Mouse (Mus musculus) neural tube, embryonic 13.5 days (tissue): Measurements from ENCODE around the gene Galnt9. TPM values are rescaled to one million over a fixed set of nuclear protein-coding genes. Genes with fewer than 3 reads are reported as not detected.

Experiments
- ATAC-seq: fragments of 200-750 bp; cut with Nextera tagmentation; 2 replicates; pipeline ENCODE4 v1.8.0; 2017; ENCODE audit warnings: low read depth, mild to moderate bottlenecking, moderate TSS enrichment, moderate library complexity
- H3K27ac ChIP-seq: fragments of 300-500 bp; sonication (generic); replicated peaks from 2 replicates; pipeline ENCODE4 v1.5.1; 2015; ENCODE audit warnings: moderate library complexity, mild to moderate bottlenecking, inconsistent platforms
- H3K27me3 ChIP-seq: fragments of 300-500 bp; sonication (generic); 2 replicates; pipeline ENCODE4 v1.6.1; 2015; ENCODE audit warnings: mild to moderate bottlenecking, inconsistent platforms
- H3K36me3 ChIP-seq: fragments of 300-500 bp; sonication (generic); 2 replicates; pipeline ENCODE4 v1.6.1; 2015; ENCODE audit warnings: mild to moderate bottlenecking, inconsistent platforms
- H3K4me1 ChIP-seq: fragments of 300-500 bp; sonication (generic); replicated peaks from 2 replicates; pipeline ENCODE4 v1.6.1; 2015; ENCODE audit warnings: inconsistent platforms
- H3K4me2 ChIP-seq: fragments of 300-500 bp; sonication (generic); 2 replicates; pipeline ENCODE4 v1.6.1; 2015; ENCODE audit warnings: inconsistent platforms, mild to moderate bottlenecking, moderate library complexity
- H3K4me3 ChIP-seq: fragments of 300-500 bp; sonication (generic); 2 replicates; pipeline ENCODE4 v1.5.1; 2015; ENCODE audit warnings: mild to moderate bottlenecking, inconsistent platforms
- H3K9ac ChIP-seq: fragments of 300-500 bp; sonication (generic); 2 replicates; pipeline ENCODE4 v1.6.1; 2015; ENCODE audit warnings: moderate library complexity, mild to moderate bottlenecking, inconsistent platforms
- H3K9me3 ChIP-seq: fragments of 300-500 bp; sonication (generic); 2 replicates; pipeline ENCODE4 v1.6.1; 2016; ENCODE audit warnings: inconsistent platforms
- WGBS: fragments of 180-500 bp; shearing (Covaris S2); methylation state at CpG from one replicate; pipeline ENCODE4 v1.1.7; 2015; 5-methylcytosine and 5-hydroxymethylcytosine counted together
- polyA plus RNA-seq: library from polyadenylated mRNA; unstranded; fragments of >200 nt; fragmentation: Nextera tagmentation; extraction: Ambion mirVana; gene quantifications from 2 replicates; pipeline ENCODE4 v1.2.1, GENCODE M21; 2015

Galnt9 gene
- polyA plus RNA-seq: 15.9 and 17.8 TPM in 2 replicates

DNA sequence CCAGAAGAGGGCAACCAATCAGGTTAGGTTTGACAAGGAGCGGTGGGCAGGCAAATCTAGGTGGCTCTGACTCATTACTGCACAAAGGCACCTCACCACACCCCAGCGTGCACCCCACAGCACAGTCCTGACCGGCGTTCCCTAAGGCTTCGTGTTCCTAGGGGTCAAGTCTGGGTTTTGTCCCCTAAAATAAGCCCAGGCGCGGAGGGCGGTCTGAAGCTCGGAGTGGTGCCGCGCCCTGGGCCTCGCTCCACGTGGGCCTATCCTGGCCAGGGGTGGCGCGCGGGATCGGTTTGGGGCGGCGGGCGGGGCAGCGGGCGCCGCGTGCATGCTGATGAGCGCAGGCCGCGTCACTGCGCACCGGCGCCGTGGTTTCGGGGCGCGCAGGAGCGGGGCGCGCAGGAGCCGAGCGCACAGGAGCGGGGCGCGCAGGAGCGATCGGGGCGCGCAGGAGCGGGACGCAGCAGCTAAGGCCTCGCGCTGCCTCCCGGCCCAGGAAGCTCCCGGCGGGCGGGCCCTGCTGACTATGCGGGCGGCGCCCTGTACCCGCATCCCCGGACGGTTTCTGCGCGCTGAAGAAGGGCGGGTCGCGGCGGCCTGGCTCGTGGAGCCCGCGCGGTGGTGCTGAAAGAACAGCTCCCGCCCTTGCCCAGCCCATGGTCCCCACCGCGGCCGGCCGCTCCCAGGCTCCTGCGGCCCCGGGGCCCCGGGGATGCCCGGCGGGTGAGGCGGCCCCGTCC lies at the start of gene Galnt9:
Galnt9 (plus strand) TSS at position 405 of the 740 bp plus-strand sequence.
- Histone ChIP-seq H3K9me3 (no peaks in the 10 kb centered on the region), H3K4me2 (peak within 1 kb of the TSS; percentile 70), H3K27ac (peak within 1 kb of the TSS; percentile 62), H3K9ac (peak within 1 kb of the TSS; percentile 77), H3K36me3 (no peaks in the 10 kb centered on the region), H3K27me3 (peaks cover 63% of the 10 kb centered on the region), H3K4me1 (peaks cover 47% of the 10 kb centered on the region), H3K4me3 (peak within 1 kb of the TSS; percentile 56)
- WGBS: under 1% methylated on average over 82 of the region's 82 CpGs
- peak; percentile 83 for ATAC-seq

DNA sequence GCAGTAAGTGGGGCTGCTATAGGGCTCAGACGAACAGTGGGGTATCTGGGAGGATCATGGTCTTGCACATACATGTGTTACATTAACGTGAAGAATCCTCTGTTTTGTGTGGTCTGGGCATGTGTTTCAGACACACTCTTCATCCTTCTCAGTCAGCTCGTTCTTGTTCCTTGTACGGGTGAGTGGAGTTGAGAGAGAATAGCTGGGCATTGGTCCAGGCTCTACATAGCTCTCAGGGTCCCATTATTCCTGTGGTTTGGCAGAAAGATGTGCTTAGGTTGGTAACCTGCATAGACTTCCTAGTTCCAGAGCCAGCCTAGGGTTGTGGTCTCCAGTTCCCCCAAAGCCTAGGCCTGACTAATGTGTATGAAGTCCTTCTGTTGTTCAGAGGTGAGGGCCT lies 49.8 kb upstream of the Galnt9 start:
- peak; percentile 25; the same call in 1 of the 2 replicates for ATAC-seq
- Histone ChIP-seq H3K27ac (peak overlapping the region; percentile 46), H3K9me3 (no peaks in the 10 kb centered on the region), H3K4me1 (peaks cover 34% of the 10 kb centered on the region), H3K36me3 (no peaks in the 10 kb centered on the region), H3K9ac (peak overlapping the region; percentile 60), H3K27me3 (no peaks in the 10 kb centered on the region; the same call in 1 of the 2 replicates), H3K4me3 (no peak overlapping the region), H3K4me2 (peak overlapping the region; percentile 28; the same call in 1 of the 2 replicates)
- WGBS: 49% methylated on average over 4 of the region's 4 CpGs

DNA sequence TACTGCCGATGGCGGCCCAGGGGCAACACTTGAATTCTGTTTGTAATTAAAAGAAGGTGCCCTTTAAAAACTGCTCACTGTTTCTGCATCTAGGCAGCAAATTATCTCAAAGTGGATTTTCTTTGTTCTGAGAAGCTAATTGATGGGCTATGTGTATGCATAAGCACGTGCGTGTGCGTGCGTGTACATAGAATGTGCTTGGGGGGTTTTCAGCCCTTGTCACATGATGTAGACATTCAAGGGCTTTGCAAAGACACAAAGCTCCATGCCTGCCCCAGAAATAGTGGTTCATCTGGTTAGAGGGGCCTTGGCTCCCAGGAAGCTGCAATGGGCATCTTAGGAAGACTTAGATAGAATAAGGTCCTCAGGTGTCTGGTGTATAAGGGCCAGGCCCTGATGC lies 49.1 kb upstream of the Galnt9 start:
- Histone ChIP-seq H3K9ac (peak overlapping the region; percentile 60; the same call in 1 of the 2 replicates), H3K4me1 (peaks cover 34% of the 10 kb centered on the region), H3K4me3 (no peak overlapping the region), H3K27ac (peak overlapping the region; percentile 46), H3K9me3 (no peaks in the 10 kb centered on the region), H3K36me3 (no peaks in the 10 kb centered on the region), H3K27me3 (no peaks in the 10 kb centered on the region; the same call in 1 of the 2 replicates), H3K4me2 (no peak overlapping the region)
- no peak for ATAC-seq
- 76% methylated on average over 6 of the region's 6 CpGs for WGBS

DNA sequence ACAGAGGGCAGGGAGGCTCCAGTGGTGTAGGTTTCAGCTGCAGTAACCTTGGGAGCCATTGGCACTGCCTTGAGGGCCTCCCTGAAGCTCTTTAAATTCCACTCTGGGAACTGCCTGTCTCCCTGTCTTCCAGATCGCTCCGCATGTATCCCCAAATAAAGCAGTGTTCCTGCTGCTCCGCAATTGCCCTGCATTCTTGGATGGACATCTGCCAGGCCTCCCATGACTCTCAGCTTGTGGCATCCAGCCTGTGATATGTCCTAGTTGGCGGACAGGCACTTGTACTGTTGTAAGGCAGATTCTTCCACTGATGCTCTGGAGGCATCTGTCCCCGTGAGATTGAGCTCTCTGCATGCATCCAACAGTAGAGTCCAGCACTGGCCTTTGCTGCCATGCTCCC lies 46.6 kb upstream of the Galnt9 start:
- no peak for ATAC-seq
- Histone ChIP-seq H3K36me3 (no peaks in the 10 kb centered on the region), H3K9ac (no peak overlapping the region), H3K27me3 (no peaks in the 10 kb centered on the region; the same call in 1 of the 2 replicates), H3K27ac (no peak overlapping the region), H3K4me2 (no peak overlapping the region), H3K4me1 (peaks cover 34% of the 10 kb centered on the region), H3K9me3 (no peaks in the 10 kb centered on the region), H3K4me3 (no peak overlapping the region)
- WGBS: 69% methylated on average over 5 of the region's 5 CpGs

DNA sequence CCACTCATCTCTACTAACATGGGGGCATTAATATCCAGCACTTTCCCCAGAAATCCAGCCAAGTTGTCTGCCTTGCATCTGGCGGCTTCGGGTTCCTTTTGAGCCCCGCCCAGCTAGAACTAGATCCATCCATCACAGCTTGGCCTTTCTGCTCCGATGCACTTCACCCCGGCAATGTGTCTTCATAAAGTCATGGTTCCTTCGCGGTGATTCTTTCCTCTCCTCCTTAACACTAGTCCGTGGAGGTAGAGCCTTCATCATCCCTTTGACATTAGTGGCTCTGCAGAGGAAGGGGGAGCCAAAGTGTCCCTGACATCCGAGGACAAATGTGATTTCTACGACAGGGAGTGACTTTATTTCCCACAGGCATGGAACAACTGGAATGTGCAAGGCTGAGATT lies 46.1 kb upstream of the Galnt9 start:
- no peak overlapping the region for H3K4me3 ChIP-seq
- H3K9ac ChIP-seq: no peak overlapping the region
- no peaks in the 10 kb centered on the region for H3K36me3 ChIP-seq
- no peak overlapping the region for H3K4me2 ChIP-seq
- H3K9me3 ChIP-seq: no peaks in the 10 kb centered on the region
- WGBS: 15% methylated on average over 10 of the region's 10 CpGs
- no peak overlapping the region for H3K27ac ChIP-seq
- ATAC-seq: no peak
- no peaks in the 10 kb centered on the region; the same call in 1 of the 2 replicates for H3K27me3 ChIP-seq
- H3K4me1 ChIP-seq: peaks cover 34% of the 10 kb centered on the region

DNA sequence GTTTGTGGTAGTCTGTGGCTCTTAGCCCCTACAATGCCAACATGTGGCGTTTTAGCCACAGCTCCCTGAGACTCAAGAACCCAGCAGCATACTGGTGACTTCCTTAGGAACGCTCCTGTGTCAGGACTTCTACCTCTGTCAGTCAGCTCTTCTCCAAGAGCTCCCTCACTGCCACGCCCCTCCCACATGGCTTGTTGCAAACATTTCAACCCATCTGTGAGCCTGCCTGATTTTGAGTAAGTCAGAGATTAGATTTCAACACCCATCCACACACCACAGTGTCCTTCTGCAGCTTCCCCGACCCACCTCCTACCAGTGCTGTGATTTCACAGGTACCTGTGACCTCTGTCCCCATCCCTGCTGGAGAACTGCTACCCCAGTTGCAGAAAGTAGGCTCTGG lies 43.9 kb upstream of the Galnt9 start:
- H3K36me3 ChIP-seq: no peaks in the 10 kb centered on the region
- no peaks in the 10 kb centered on the region for H3K9me3 ChIP-seq
- no peak overlapping the region for H3K4me2 ChIP-seq
- no peak overlapping the region for H3K27ac ChIP-seq
- peaks cover 21% of the 10 kb centered on the region for H3K4me1 ChIP-seq
- 69% methylated on average over 4 of the region's 4 CpGs for WGBS
- ATAC-seq: no peak
- no peak overlapping the region for H3K9ac ChIP-seq
- no peak overlapping the region for H3K4me3 ChIP-seq
- H3K27me3 ChIP-seq: no peaks in the 10 kb centered on the region; the same call in 1 of the 2 replicates

DNA sequence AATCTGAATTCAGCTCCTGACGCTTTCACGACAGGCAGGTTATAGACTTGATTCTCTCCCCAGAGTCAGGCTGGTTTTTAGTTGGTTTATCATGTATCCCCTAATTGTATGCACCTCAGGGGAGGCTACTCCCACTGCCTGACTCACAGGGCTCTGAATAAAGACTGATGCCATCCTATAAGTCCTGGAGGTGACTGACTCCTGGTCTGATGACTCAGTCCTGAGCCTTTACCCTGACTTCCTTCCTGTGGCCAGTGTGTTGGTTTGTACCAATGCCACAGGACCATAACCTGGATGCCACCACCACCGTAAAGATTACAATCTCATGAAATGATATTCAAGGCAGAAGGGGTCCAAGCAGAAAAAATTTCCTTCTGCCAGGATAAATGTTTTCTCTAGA lies 40.8 kb upstream of the Galnt9 start:
- Histone ChIP-seq H3K36me3 (no peaks in the 10 kb centered on the region), H3K4me1 (peaks cover 16% of the 10 kb centered on the region), H3K27me3 (no peaks in the 10 kb centered on the region; the same call in 1 of the 2 replicates), H3K27ac (no peak overlapping the region), H3K9me3 (no peaks in the 10 kb centered on the region), H3K4me2 (no peak overlapping the region), H3K9ac (no peak overlapping the region), H3K4me3 (no peak overlapping the region)
- WGBS: 97% methylated on average over 3 of the region's 3 CpGs
- ATAC-seq: no peak

DNA sequence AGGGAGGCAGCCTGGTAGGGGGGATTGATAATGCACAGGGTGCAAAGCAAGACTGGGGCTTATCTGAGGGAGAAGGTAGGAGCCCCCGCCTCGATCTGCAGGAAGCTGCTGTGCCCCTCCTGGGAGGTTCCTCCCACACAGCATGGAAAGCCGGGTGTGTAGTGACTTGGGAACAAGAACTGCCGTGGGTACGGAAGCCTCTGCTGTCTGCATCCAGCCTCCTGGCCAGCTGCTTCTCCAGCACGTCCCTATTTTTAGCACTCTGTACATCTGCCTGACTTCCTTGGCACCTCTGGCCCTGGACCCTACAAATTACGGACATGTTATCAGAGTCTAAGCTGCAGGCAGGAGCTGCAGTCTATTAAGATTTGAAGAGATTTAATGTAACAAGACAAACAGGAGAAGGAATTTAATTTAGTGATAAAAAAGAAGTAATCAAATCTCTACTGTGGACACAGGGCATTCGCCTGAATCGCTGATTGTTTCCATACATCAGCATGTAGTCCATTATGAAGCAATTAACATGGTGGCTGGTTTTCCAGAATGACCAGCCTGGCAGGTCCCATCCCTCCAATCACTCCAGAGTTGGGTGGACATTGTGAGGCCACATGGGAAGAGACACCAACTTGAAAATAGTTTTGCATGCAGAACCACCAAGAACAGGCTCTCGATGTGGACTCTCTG lies 38.4 kb upstream of the Galnt9 start:
- ATAC-seq: no peak
- WGBS: 49% methylated on average over 10 of the region's 10 CpGs

DNA sequence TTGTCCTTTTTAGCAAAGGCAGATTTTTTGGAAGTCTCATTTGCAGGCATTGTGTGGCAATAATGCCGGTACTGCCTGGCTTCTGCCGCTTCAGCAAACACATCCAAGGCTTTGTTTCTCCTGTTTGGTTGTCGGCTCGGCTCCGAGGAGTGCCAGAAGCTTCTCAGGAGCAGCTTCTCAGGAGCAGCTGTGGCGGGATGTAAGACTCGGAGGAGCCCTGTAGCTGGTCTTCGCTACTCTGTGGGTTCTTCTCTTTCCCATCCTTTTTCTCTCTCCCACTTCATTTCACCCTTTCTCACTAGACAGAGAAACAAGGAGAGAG lies 37.9 kb upstream of the Galnt9 start:
- Histone ChIP-seq H3K4me2 (no peak overlapping the region), H3K9me3 (no peaks in the 10 kb centered on the region), H3K9ac (no peak overlapping the region), H3K27me3 (no peaks in the 10 kb centered on the region; the same call in 1 of the 2 replicates), H3K27ac (no peak overlapping the region), H3K36me3 (no peaks in the 10 kb centered on the region), H3K4me1 (0 out of 2 replicates have a peak, but pooled peaks cover 7% of the 10 kb centered on the region), H3K4me3 (no peak overlapping the region)
- no peak for ATAC-seq
- WGBS: 30% methylated on average over 8 of the region's 8 CpGs

More for the DNA sequence above, 38.4 kb upstream of the Galnt9 start:
- Histone ChIP-seq H3K4me3 (no peak overlapping the region), H3K4me1 (0 out of 2 replicates have a peak, but pooled peaks cover 7% of the 10 kb centered on the region), H3K27me3 (no peaks in the 10 kb centered on the region; the same call in 1 of the 2 replicates), H3K4me2 (no peak overlapping the region), H3K9ac (no peak overlapping the region), H3K27ac (no peak overlapping the region), H3K9me3 (no peaks in the 10 kb centered on the region), H3K36me3 (no peaks in the 10 kb centered on the region)

DNA sequence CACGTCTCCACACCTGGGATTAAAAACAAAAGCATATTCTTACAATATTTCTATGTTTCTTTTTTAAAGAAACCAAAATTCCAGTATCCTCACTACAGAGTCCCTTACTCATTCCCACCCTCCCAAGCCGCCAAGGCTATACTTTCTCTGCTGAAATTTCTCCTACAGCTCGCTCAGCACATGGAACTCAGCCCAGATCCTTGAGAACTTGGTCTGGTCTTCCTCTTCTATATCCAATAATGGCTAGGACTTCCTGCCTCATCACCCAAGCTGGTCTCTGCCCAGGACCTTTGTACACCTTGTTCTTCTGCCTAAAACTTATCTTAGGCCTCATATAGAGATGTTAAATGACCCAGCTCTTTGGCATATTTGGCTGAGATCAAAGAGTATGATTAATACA lies 37.3 kb upstream of the Galnt9 start:
- H3K4me3 ChIP-seq: no peak overlapping the region
- no peaks in the 10 kb centered on the region for H3K9me3 ChIP-seq
- WGBS: 77% methylated on average over 3 of the region's 3 CpGs
- H3K4me1 ChIP-seq: 0 out of 2 replicates have a peak, but pooled peaks cover 7% of the 10 kb centered on the region
- H3K36me3 ChIP-seq: no peaks in the 10 kb centered on the region
- no peaks in the 10 kb centered on the region for H3K27me3 ChIP-seq
- no peak overlapping the region for H3K4me2 ChIP-seq
- H3K9ac ChIP-seq: no peak overlapping the region
- ATAC-seq: no peak
- no peak overlapping the region for H3K27ac ChIP-seq

DNA sequence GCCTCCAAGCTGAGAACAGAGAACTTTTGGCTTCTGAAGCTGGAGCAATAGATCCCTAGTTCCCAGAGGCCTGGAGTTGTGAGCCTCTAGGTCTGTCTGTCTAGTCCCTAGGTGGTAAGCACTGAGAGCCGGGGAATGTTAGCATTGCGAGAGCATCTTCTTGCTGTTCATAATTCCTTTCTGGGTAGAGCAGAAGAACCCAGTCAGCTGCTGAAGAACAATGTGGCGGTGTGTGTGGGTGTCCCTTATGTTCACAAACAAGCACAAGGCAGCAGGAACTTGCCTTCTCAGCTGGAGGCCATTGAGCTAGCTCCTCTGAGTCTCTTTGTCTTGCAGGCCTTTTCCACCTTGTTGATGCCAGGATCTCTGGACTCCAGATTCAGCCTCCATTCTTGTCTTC lies 36.2 kb upstream of the Galnt9 start:
- no peak for ATAC-seq
- no peak overlapping the region for H3K4me2 ChIP-seq

DNA sequence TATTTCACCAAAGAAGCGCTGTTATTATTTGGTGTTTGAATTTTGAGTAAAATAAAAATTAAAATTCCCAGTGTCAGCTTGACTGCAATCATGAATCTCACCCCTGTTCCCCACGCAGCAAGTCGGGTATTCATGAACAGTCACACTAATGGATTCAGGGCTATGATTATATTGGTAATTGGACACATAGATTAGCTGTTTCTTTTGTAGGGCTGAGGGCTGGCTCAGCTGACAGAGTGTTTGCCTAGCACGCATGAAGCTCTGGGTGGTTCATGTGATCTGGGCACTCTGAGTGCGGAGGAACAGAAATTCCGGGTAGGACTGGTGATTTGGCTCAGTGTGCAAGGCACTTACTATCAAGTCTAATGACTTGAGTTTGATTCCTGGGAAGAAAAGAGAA lies 33.8 kb upstream of the Galnt9 start:
- Histone ChIP-seq H3K9me3 (no peaks in the 10 kb centered on the region), H3K4me2 (no peak overlapping the region), H3K4me3 (no peak overlapping the region), H3K36me3 (no peaks in the 10 kb centered on the region), H3K27ac (no peak overlapping the region), H3K4me1 (0 out of 2 replicates have a peak, but pooled peaks cover 7% of the 10 kb centered on the region), H3K9ac (no peak overlapping the region), H3K27me3 (no peaks in the 10 kb centered on the region; the same call in 1 of the 2 replicates)
- ATAC-seq: no peak
- 77% methylated on average over 6 of the region's 6 CpGs for WGBS

More for the DNA sequence above, 36.2 kb upstream of the Galnt9 start:
- Histone ChIP-seq H3K27me3 (no peaks in the 10 kb centered on the region), H3K4me3 (no peak overlapping the region), H3K9ac (no peak overlapping the region), H3K27ac (no peak overlapping the region), H3K4me1 (0 out of 2 replicates have a peak, but pooled peaks cover 7% of the 10 kb centered on the region), H3K36me3 (no peaks in the 10 kb centered on the region), H3K9me3 (no peaks in the 10 kb centered on the region)
- 84% methylated on average over 3 of the region's 3 CpGs for WGBS
